Mouse (Mus musculus): Measurements from ENCODE around the gene Zscan25. TPM values are rescaled to one million over a fixed set of nuclear protein-coding genes. Genes with fewer than 3 reads are reported as not detected.
"Not testable (repeated sequence)": the region's sequence is repeated elsewhere in the genome, so short reads cannot be mapped to it uniquely, and the experiment has no call there.

Gene Zscan25
- polyA plus RNA-seq, 1 experiment from 2014 or later: 0.61 TPM

DNA sequence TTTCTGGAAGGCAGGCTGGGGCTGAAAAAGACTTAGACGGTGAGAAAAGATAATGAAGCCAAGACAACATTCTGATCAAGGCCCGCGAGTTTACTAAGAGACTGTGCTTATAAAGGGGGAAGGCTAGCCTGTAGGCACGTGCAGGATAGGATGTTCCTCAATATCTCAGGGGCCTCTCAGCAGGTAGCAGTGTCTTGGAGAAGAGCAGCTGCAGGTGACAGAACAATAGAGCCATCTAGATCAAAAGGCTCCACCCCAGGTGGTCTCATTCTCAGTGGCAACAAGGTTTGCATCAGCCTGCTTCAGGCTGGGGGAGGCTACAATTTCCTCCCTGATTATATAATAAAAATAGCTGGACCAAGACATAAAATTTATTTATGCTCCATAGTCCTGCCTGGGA is 21.5 kb downstream of the Zscan25 start:
- not testable (repeated sequence) for ATAC-seq (replicated peaks; ENCODE audit: low FRiP score); H3K27me3 ChIP-seq; H3K4me3 ChIP-seq (replicated peaks); H3K36me3 ChIP-seq; H3K9ac ChIP-seq; H3K4me1 ChIP-seq; H3K9me3 ChIP-seq (replicated peaks); H3K4me2 ChIP-seq; H3K27ac ChIP-seq
- WGBS: 73% methylated on average over 4 of the region's 4 CpGs

DNA sequence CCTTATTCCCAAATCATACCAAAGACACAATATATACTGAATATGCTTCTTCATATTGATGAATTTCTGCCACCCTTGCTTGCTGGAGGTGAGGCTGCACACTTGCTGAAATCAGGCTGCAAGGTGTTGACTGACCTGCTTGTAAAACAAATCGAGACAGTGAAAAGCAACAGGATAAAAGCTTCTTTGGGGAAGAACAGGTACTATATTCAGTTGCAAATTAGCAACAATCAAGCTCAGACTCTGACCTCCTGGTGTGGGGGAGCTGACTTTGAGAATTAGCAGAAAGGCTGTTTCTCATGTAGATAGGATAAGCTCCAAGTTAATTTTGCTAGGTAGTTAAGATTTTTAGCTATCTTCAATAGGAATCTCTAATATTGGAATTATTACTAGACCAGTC is 22.1 kb downstream of the Zscan25 start:
- Histone ChIP-seq H3K4me3 (replicated peaks) (no peak overlapping the region), H3K27me3 (no peaks in the 10 kb centered on the region), H3K36me3 (no peaks in the 10 kb centered on the region), H3K27ac (no peak overlapping the region), H3K4me1 (no peaks in the 10 kb centered on the region), H3K9me3 (replicated peaks) (no peaks in the 10 kb centered on the region), H3K4me2 (no peak overlapping the region), H3K9ac (no peak overlapping the region)
- WGBS: 63% methylated on average over 1 of the region's 1 CpGs
- no peak for ATAC-seq (replicated peaks; ENCODE audit: low FRiP score)

DNA sequence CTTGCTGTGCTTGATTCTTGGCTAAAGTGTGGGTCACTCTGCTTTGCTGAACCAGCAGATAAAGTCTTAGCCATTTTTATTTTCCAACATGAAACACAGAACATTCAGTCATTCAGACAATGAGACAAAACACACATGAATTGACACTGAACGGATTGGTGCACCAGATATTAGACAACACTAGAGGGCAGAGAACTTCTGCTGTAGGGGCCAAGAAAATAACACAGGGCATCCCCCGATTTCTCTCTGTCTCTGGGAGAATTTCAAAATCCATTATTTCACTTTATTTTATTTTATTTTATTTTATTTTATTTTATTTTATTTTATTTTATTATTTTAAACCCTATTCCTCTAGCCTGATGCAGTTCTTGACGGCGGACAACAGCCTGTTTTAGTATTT is 26.7 kb downstream of the Zscan25 start:
- not testable (repeated sequence) for H3K4me2 ChIP-seq; H3K27me3 ChIP-seq; H3K9ac ChIP-seq; H3K9me3 ChIP-seq (replicated peaks); H3K36me3 ChIP-seq; H3K4me1 ChIP-seq; H3K4me3 ChIP-seq (replicated peaks); ATAC-seq (replicated peaks; ENCODE audit: low FRiP score); H3K27ac ChIP-seq
- 91% methylated on average over 4 of the region's 4 CpGs for WGBS

DNA sequence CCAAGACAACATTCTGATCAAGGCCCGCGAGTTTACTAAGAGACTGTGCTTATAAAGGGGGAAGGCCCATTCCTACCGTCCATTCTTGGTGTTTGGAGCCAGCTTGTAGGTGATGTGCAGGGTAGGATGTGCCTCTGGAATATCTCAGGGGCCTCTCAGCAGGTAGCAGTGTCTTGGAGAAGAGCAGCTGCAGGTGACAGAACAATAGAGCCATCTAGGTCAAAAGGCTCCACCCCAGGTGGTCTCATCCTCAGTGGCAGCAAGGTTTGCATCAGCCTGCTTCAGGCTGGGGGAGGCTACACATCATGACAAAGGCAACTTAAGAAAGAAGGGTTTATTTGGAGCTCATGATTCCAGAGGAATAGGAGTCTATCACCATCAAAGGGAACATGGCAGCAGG is 27.5 kb downstream of the Zscan25 start:
- not testable (repeated sequence) for H3K4me3 ChIP-seq (replicated peaks); H3K4me1 ChIP-seq; ATAC-seq (replicated peaks; ENCODE audit: low FRiP score); H3K36me3 ChIP-seq; H3K27ac ChIP-seq; H3K9ac ChIP-seq; H3K4me2 ChIP-seq; H3K9me3 ChIP-seq (replicated peaks); H3K27me3 ChIP-seq
- 88% methylated on average over 3 of the region's 3 CpGs for WGBS

DNA sequence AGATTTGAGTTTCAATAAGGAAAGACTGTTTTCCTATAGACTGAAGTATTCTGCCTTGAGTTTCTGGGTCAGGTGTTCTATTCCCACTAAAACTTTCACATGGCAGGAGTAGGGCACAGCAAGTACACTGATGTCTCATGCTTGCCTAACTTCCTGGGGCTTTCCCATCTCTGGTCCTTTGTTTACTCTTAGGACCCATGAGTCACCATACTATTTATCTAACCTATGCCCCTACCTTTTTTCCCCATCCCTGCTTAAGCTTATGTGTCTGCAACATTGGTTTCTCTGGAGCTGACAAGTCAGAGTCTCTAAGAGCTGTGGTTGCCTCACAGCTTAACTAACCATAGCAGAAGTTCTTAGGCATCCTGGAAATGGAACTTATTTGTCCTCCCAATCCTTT is 33.5 kb downstream of the Zscan25 start:
- no peak overlapping the region for H3K4me2 ChIP-seq
- H3K9ac ChIP-seq: no peak overlapping the region
- H3K27ac ChIP-seq: no peak overlapping the region
- no peaks in the 10 kb centered on the region for H3K9me3 ChIP-seq (replicated peaks)
- no peak for ATAC-seq (replicated peaks; ENCODE audit: low FRiP score)
- H3K36me3 ChIP-seq: no peaks in the 10 kb centered on the region
- H3K27me3 ChIP-seq: no peaks in the 10 kb centered on the region
- H3K4me1 ChIP-seq: no peaks in the 10 kb centered on the region
- no peak overlapping the region for H3K4me3 ChIP-seq (replicated peaks)

DNA sequence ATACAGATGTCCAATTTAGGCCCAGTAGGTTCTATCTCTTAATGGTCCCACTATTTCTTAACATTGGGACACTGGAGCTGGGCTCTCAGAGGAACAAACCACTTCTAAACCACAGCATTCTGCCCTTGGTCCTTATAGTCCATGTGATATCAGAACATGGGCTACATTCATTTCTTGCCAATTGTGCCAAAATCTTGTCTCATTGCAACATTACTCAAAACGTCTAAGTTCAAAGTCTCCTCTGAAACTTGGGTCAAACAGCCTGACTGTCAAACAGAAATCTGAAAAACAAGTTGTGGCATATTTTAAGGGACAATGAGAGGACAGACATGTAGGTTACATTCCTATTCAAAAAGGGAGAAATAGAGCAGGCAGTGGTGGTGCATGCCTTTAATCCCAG is 36.8 kb downstream of the Zscan25 start:
- H3K4me2 ChIP-seq: no peak overlapping the region
- no peak overlapping the region for H3K9ac ChIP-seq
- 90% methylated on average over 1 of the region's 1 CpGs for WGBS
- no peaks in the 10 kb centered on the region for H3K4me1 ChIP-seq
- H3K4me3 ChIP-seq (replicated peaks): no peak overlapping the region
- H3K9me3 ChIP-seq (replicated peaks): no peaks in the 10 kb centered on the region
- H3K36me3 ChIP-seq: no peaks in the 10 kb centered on the region
- H3K27ac ChIP-seq: no peak overlapping the region
- H3K27me3 ChIP-seq: no peaks in the 10 kb centered on the region
- no peak for ATAC-seq (replicated peaks; ENCODE audit: low FRiP score)

DNA sequence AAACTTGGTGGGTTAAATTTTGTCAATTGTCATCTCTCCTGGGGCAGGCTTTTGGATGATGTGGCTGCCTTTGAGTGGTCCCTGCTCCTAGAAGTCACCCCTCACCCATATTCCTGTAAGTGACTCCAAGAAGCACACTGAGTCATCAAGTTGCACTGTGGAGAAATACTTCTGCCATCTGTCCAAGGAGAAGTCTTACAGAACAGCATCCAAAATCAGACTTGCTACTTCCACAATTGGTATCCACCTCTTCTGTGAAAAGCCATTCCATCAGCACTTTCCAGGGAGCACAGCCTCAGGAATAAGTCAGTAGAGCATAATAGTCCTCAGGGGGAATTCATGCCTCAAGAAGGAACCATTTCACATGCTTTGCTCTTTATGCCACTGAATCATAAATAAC is 58.5 kb downstream of the Zscan25 start:
- not testable (repeated sequence) for H3K4me2 ChIP-seq; H3K27me3 ChIP-seq; H3K9me3 ChIP-seq (replicated peaks); H3K4me1 ChIP-seq; H3K4me3 ChIP-seq (replicated peaks); H3K27ac ChIP-seq; H3K9ac ChIP-seq; H3K36me3 ChIP-seq; ATAC-seq (replicated peaks; ENCODE audit: low FRiP score)

Other genes with a start within 250 kb of the Zscan25 start
- not detected in 2 replicates for gene Gm4871, start 247.7 kb upstream of the Zscan25 start, polyA plus RNA-seq (2015; fragmentation: Nextera tagmentation; extraction: Ambion mirVana)
- not detected in 2 replicates for gene 1700018F24Rik, start 237.5 kb upstream of the Zscan25 start, polyA plus RNA-seq (2015; fragmentation: Nextera tagmentation; extraction: Ambion mirVana)
- gene Arpc1a, start 196.7 kb upstream of the Zscan25 start, polyA plus RNA-seq (2015; fragmentation: Nextera tagmentation; extraction: Ambion mirVana): 138 and 140 TPM in 2 replicates
- not detected in 2 replicates for gene Kpna7, start 196.5 kb upstream of the Zscan25 start, polyA plus RNA-seq (2015; fragmentation: Nextera tagmentation; extraction: Ambion mirVana)
- gene Arpc1b, start 166.3 kb upstream of the Zscan25 start, polyA plus RNA-seq (2015; fragmentation: Nextera tagmentation; extraction: Ambion mirVana): 294 and 313 TPM in 2 replicates
- gene Pdap1, start 140.3 kb upstream of the Zscan25 start, polyA plus RNA-seq (2015; fragmentation: Nextera tagmentation; extraction: Ambion mirVana): 104 and 106 TPM in 2 replicates
- gene Bud31, start 140.1 kb upstream of the Zscan25 start, polyA plus RNA-seq (2015; fragmentation: Nextera tagmentation; extraction: Ambion mirVana): 196 TPM in 2 replicates
- gene Ptcd1, start 113.4 kb upstream of the Zscan25 start, polyA plus RNA-seq (2015; fragmentation: Nextera tagmentation; extraction: Ambion mirVana): 16.9 and 17.4 TPM in 2 replicates
- gene Cpsf4, start 113.3 kb upstream of the Zscan25 start, polyA plus RNA-seq (2015; fragmentation: Nextera tagmentation; extraction: Ambion mirVana): 52.0 and 57.6 TPM in 2 replicates
- gene Atp5j2, start 88.4 kb upstream of the Zscan25 start, polyA plus RNA-seq (2015; fragmentation: Nextera tagmentation; extraction: Ambion mirVana): 744 and 779 TPM in 2 replicates
- 8.1 and 9.9 TPM in 2 replicates for gene Zkscan14, start 78.6 kb upstream of the Zscan25 start, polyA plus RNA-seq (2015; fragmentation: Nextera tagmentation; extraction: Ambion mirVana)
- 14.1 and 14.4 TPM in 2 replicates for gene Zkscan5, start 75.9 kb upstream of the Zscan25 start, polyA plus RNA-seq (2015; fragmentation: Nextera tagmentation; extraction: Ambion mirVana)
- 31.3 and 34.5 TPM in 2 replicates for gene Zfp655, start 48.8 kb upstream of the Zscan25 start, polyA plus RNA-seq (2015; fragmentation: Nextera tagmentation; extraction: Ambion mirVana)
- gene Cyp3a57, start 64.8 kb downstream of the Zscan25 start, polyA plus RNA-seq (2015; fragmentation: Nextera tagmentation; extraction: Ambion mirVana): not detected in 2 replicates
- not detected in 2 replicates for gene Cyp3a16, start 189.2 kb downstream of the Zscan25 start, polyA plus RNA-seq (2015; fragmentation: Nextera tagmentation; extraction: Ambion mirVana)